Mouse (Mus musculus): ENCODE data around the gene Sspo. TPM values are rescaled to one million over a fixed set of nuclear protein-coding genes. Genes with fewer than 3 reads are reported as not detected.

Sspo gene
- total RNA-seq, 2 experiments from 2014 or later: 0.21 to 0.58 TPM

GRCm38 (mm10) chr6:48435706-48436349 is 12.2 kb upstream of the Sspo start:
- no peak for DNase-seq (ENCODE audit: low spot score in 2 of 2)

- no peak for DNase-seq (ENCODE audit: low spot score in 2 of 2)
These were observed 10.2 kb upstream of the Sspo start for GRCm38 (mm10) chr6:48437679-48438376.

- DNase-seq (ENCODE audit: low spot score in 2 of 2): no peak
These were observed 9.4 kb upstream of the Sspo start for GRCm38 (mm10) chr6:48438475-48439125.

GRCm38 (mm10) chr6:48439654-48440053 is 8.4 kb upstream of the Sspo start:
- no peak for DNase-seq (ENCODE audit: low spot score in 2 of 2)

GRCm38 (mm10) chr6:48440306-48441014 is 7.6 kb upstream of the Sspo start:
- no peak for DNase-seq (ENCODE audit: low spot score in 2 of 2)

- DNase-seq (ENCODE audit: low spot score in 2 of 2): peak; percentile 94 to 95
These were observed 4.3 kb upstream of the Sspo start for GRCm38 (mm10) chr6:48443592-48444309.

- DNase-seq (ENCODE audit: low spot score in 2 of 2): peak in 1 of 2 experiments; percentile 81
These were observed 3.5 kb upstream of the Sspo start for GRCm38 (mm10) chr6:48444310-48445180.

GRCm38 (mm10) chr6:48445181-48446101 is 2.6 kb upstream of the Sspo start, which contains the start of gene Zfp467:
Gene Zfp467, minus strand, starts transcription at chr6:48445825.
- DNase-seq (ENCODE audit: low spot score in 2 of 2): peak; percentile 52 to 61

GRCm38 (mm10) chr6:48446256-48446655 is 1.8 kb upstream of the Sspo start:
- DNase-seq (ENCODE audit: low spot score in 2 of 2): no peak

GRCm38 (mm10) chr6:48446896-48447295 is 1.1 kb upstream of the Sspo start:
- DNase-seq (ENCODE audit: low spot score in 2 of 2): no peak

GRCm38 (mm10) chr6:48448527-48448926 is 498 bp downstream of the Sspo start:
- no peak for DNase-seq (ENCODE audit: low spot score in 2 of 2)

GRCm38 (mm10) chr6:48452151-48452550 is 4.1 kb downstream of the Sspo start:
- DNase-seq (ENCODE audit: low spot score in 2 of 2): no peak

GRCm38 (mm10) chr6:48452771-48453170 is 4.7 kb downstream of the Sspo start:
- DNase-seq (ENCODE audit: low spot score in 2 of 2): no peak

GRCm38 (mm10) chr6:48464966-48465679 is 17.1 kb downstream of the Sspo start:
- no peak for DNase-seq (ENCODE audit: low spot score in 2 of 2)

- no peak for DNase-seq (ENCODE audit: low spot score in 2 of 2)
These were observed 18.7 kb downstream of the Sspo start for GRCm38 (mm10) chr6:48466715-48467114.

- DNase-seq (ENCODE audit: low spot score in 2 of 2): no peak
These were observed 19.5 kb downstream of the Sspo start for GRCm38 (mm10) chr6:48467490-48467889.

GRCm38 (mm10) chr6:48470739-48471138 is 22.7 kb downstream of the Sspo start:
- DNase-seq (ENCODE audit: low spot score in 2 of 2): no peak

GRCm38 (mm10) chr6:48478446-48478845 is 30.4 kb downstream of the Sspo start:
- DNase-seq (ENCODE audit: low spot score in 2 of 2): no peak
